Mouse (Mus musculus): Measurements from ENCODE around the gene Defa35. TPM values are rescaled to one million over a fixed set of nuclear protein-coding genes. Genes with fewer than 3 reads are reported as not detected.
"Not testable (repeated sequence)": the region's sequence is repeated elsewhere in the genome, so short reads cannot be mapped to it uniquely, and the experiment has no call there.

Gene Defa35
- polyA plus RNA-seq (2015; fragmentation: Nextera tagmentation; extraction: Ambion mirVana): not detected in 2 replicates

DNA sequence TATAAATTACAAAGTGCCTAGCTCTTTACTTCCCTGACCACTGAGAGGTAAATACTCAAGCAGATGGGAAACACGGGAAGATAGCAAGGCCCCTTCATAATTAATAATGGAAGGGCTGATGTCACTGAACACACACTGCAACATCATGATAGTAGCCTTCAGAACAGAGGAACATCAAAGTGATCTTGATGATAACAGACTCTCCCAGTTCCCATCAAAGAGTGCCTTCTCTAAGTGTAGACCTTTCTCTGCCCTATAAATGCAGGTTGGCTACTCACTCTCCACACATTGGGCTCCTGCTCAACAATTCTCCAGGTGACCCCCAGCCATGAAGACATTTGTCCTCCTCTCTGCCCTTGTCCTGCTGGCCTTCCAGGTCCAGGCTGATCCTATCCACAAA lies at the start of gene Defa35:
Gene Defa35 (plus strand): TSS at position 301 of the 400 bp plus-strand sequence.
- H3K9ac ChIP-seq (replicated peaks; ENCODE audit: low read depth); DNase-seq (ENCODE audit: low spot score); H3K27me3 ChIP-seq (replicated peaks; ENCODE audit: insufficient read depth, low read length); H3K4me2 ChIP-seq (replicated peaks; ENCODE audit: low read depth, low read length); H3K27ac ChIP-seq (ENCODE audit: low read length); H3K9me3 ChIP-seq (ENCODE audit: low read length); ATAC-seq; H3K4me3 ChIP-seq (ENCODE audit: low read depth, low read length); H3K4me1 ChIP-seq (ENCODE audit: insufficient read depth, low read depth, low read length); H3K36me3 ChIP-seq (ENCODE audit: insufficient read depth, low read length): not testable (repeated sequence)
- 82% methylated on average over 1 of the region's 1 CpGs for WGBS

GRCm38 (mm10) chr8:21025245-21025644 lies 39.6 kb upstream of the Defa35 start, which contains the start of gene Defa21:
TSS of gene Defa21 (plus strand) at chr8:21025545.
- not testable (repeated sequence) for H3K4me3 ChIP-seq (ENCODE audit: low read depth, low read length); H3K4me1 ChIP-seq (ENCODE audit: insufficient read depth, low read depth, low read length); ATAC-seq; DNase-seq (ENCODE audit: low spot score); H3K27me3 ChIP-seq (replicated peaks; ENCODE audit: insufficient read depth, low read length); H3K9ac ChIP-seq (replicated peaks; ENCODE audit: low read depth); H3K36me3 ChIP-seq (ENCODE audit: insufficient read depth, low read length); H3K4me2 ChIP-seq (replicated peaks; ENCODE audit: low read depth, low read length); H3K27ac ChIP-seq (ENCODE audit: low read length); H3K9me3 ChIP-seq (ENCODE audit: low read length)
- no CpG with 5 or more reads among the region's 1 CpGs for WGBS

- ATAC-seq; H3K36me3 ChIP-seq (ENCODE audit: insufficient read depth, low read length); H3K9me3 ChIP-seq (ENCODE audit: low read length); H3K27me3 ChIP-seq (replicated peaks; ENCODE audit: insufficient read depth, low read length); H3K27ac ChIP-seq (ENCODE audit: low read length); DNase-seq (ENCODE audit: low spot score); H3K4me3 ChIP-seq (ENCODE audit: low read depth, low read length); H3K4me1 ChIP-seq (ENCODE audit: insufficient read depth, low read depth, low read length); H3K9ac ChIP-seq (replicated peaks; ENCODE audit: low read depth); H3K4me2 ChIP-seq (replicated peaks; ENCODE audit: low read depth, low read length): not testable (repeated sequence)
- no CpG with 5 or more reads among the region's 1 CpGs for WGBS
Measured at GRCm38 (mm10) chr8:21054747-21055146, 10.1 kb upstream of the Defa35 start, which contains the start of gene Defa23. TSS of gene Defa23 (plus strand) at chr8:21055047.

DNA sequence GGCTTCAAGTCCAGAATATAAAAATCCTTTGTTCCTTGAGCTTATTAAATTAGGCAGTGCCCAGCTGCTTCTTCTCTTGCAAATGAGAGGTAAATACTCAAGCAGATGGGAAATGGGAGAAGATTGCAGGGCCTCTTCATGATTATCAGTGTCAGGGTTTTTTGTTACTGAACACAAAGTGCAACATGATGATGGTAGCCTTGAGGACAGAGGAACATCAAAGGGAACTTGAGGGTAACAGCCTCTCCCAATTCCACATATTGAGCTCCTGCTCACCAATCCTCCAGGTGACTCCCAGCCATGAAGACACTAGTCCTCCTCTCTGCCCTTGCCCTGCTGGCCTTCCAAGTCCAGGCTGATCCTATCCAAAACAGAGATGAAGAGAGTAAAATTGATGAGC lies 19.3 kb downstream of the Defa35 start, which contains the start of gene Defa25:
Gene Defa25 (plus strand): TSS at position 301 of the 400 bp plus-strand sequence.
- not testable (repeated sequence) for H3K9ac ChIP-seq (replicated peaks; ENCODE audit: low read depth); H3K27ac ChIP-seq (ENCODE audit: low read length); H3K4me3 ChIP-seq (ENCODE audit: low read depth, low read length); H3K27me3 ChIP-seq (replicated peaks; ENCODE audit: insufficient read depth, low read length); ATAC-seq; H3K4me2 ChIP-seq (replicated peaks; ENCODE audit: low read depth, low read length); H3K9me3 ChIP-seq (ENCODE audit: low read length); H3K4me1 ChIP-seq (ENCODE audit: insufficient read depth, low read depth, low read length); H3K36me3 ChIP-seq (ENCODE audit: insufficient read depth, low read length); DNase-seq (ENCODE audit: low spot score)

DNA sequence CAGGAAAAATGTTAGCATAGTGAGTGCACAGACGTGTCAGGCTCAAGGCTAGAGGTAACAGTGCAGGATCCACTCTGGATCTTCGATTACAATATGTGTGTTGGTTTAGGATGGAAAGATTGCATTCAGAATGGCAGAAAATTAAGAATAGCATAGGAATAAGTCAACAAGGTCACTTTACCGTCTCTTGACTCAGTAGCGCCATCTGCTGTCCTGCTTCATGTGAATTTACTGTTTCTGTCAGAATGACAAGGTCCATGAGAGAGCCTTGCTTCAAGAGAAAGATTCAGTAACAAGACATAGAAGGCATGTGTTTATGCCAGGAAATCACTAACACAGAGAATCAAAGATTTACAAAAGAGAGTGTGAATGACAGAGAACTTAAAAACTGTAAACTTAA lies 28.3 kb downstream of the Defa35 start:
- Histone ChIP-seq H3K9ac (replicated peaks; ENCODE audit: low read depth) (no peak overlapping the region), H3K4me1 (ENCODE audit: insufficient read depth, low read depth, low read length) (no peaks in the 10 kb centered on the region), H3K27ac (ENCODE audit: low read length) (no peak overlapping the region), H3K9me3 (ENCODE audit: low read length) (no peaks in the 10 kb centered on the region), H3K27me3 (replicated peaks; ENCODE audit: insufficient read depth, low read length) (no peaks in the 10 kb centered on the region), H3K4me3 (ENCODE audit: low read depth, low read length) (no peak overlapping the region), H3K4me2 (replicated peaks; ENCODE audit: low read depth, low read length) (no peak overlapping the region), H3K36me3 (ENCODE audit: insufficient read depth, low read length) (no peaks in the 10 kb centered on the region)
- DNase-seq (ENCODE audit: low spot score) (no peak), ATAC-seq (no peak)
- TF ChIP-seq CTCF (IDR thresholded peaks at IDR 0.05) (peak; percentile 23; the same call in 1 of the 2 replicates), EP300 (IDR thresholded peaks at IDR 0.05) (no peak)
- 38% methylated on average over 4 of the region's 4 CpGs for WGBS

- not testable (repeated sequence) for H3K27ac ChIP-seq (ENCODE audit: low read length); H3K27me3 ChIP-seq (replicated peaks; ENCODE audit: insufficient read depth, low read length); H3K9me3 ChIP-seq (ENCODE audit: low read length); H3K4me1 ChIP-seq (ENCODE audit: insufficient read depth, low read depth, low read length); H3K9ac ChIP-seq (replicated peaks; ENCODE audit: low read depth); H3K36me3 ChIP-seq (ENCODE audit: insufficient read depth, low read length); ATAC-seq; DNase-seq (ENCODE audit: low spot score); H3K4me3 ChIP-seq (ENCODE audit: low read depth, low read length); H3K4me2 ChIP-seq (replicated peaks; ENCODE audit: low read depth, low read length)
- WGBS: 40% methylated on average over 1 of the region's 2 CpGs
Measured at GRCm38 (mm10) chr8:21095950-21096349, 31.1 kb downstream of the Defa35 start, which contains the start of gene Gm14851. TSS of gene Gm14851 (minus strand) at chr8:21096050.

Other genes with a start within 250 kb of the Defa35 start
- gene Defb33, start 172.4 kb upstream of the Defa35 start, polyA plus RNA-seq (2015; fragmentation: Nextera tagmentation; extraction: Ambion mirVana): not detected in 2 replicates
- not detected in 2 replicates for gene Gm15056, start 162.4 kb upstream of the Defa35 start, polyA plus RNA-seq (2015; fragmentation: Nextera tagmentation; extraction: Ambion mirVana)
- not detected in 2 replicates for gene Gm6040, start 143.0 kb upstream of the Defa35 start, polyA plus RNA-seq (2015; fragmentation: Nextera tagmentation; extraction: Ambion mirVana)
- not detected in 2 replicates for gene AY761185, start 120.3 kb upstream of the Defa35 start, polyA plus RNA-seq (2015; fragmentation: Nextera tagmentation; extraction: Ambion mirVana)
- not detected in 2 replicates for gene Defa21, start 39.5 kb upstream of the Defa35 start, polyA plus RNA-seq (2015; fragmentation: Nextera tagmentation; extraction: Ambion mirVana)
- gene Defa23, start 10.0 kb upstream of the Defa35 start, polyA plus RNA-seq (2015; fragmentation: Nextera tagmentation; extraction: Ambion mirVana): not detected in 2 replicates
- not detected in 2 replicates for gene Defa25, start 19.4 kb downstream of the Defa35 start, polyA plus RNA-seq (2015; fragmentation: Nextera tagmentation; extraction: Ambion mirVana)
- not detected in 2 replicates for gene Gm14851, start 31.0 kb downstream of the Defa35 start, polyA plus RNA-seq (2015; fragmentation: Nextera tagmentation; extraction: Ambion mirVana)
- not detected in 2 replicates for gene Defa30, start 69.6 kb downstream of the Defa35 start, polyA plus RNA-seq (2015; fragmentation: Nextera tagmentation; extraction: Ambion mirVana)
- not detected in 2 replicates for gene Defa22, start 97.2 kb downstream of the Defa35 start, polyA plus RNA-seq (2015; fragmentation: Nextera tagmentation; extraction: Ambion mirVana)
- not detected in 2 replicates for gene Defa31, start 126.6 kb downstream of the Defa35 start, polyA plus RNA-seq (2015; fragmentation: Nextera tagmentation; extraction: Ambion mirVana)
- gene Gm15293, start 136.5 kb downstream of the Defa35 start, polyA plus RNA-seq (2015; fragmentation: Nextera tagmentation; extraction: Ambion mirVana): not detected in 2 replicates
- not detected in 2 replicates for gene Gm15292, start 184.7 kb downstream of the Defa35 start, polyA plus RNA-seq (2015; fragmentation: Nextera tagmentation; extraction: Ambion mirVana)

Measured in lung, postnatal 0 days (tissue).